Mouse (Mus musculus) CH12.LX (cell line): ENCODE measurements around the gene Hoxd1. TPM values are rescaled to one million over a fixed set of nuclear protein-coding genes. Genes with fewer than 3 reads are reported as not detected.

Experiments used
- DNase-seq: peaks from one replicate; pipeline ENCODE4 v3.0.0-alpha.2; 2013; ENCODE audit errors: extremely low read depth
- H3K27ac ChIP-seq: 2 replicates; pipeline ENCODE4 v1.5.1; 2012; ENCODE audit warnings: low read depth, mild to moderate bottlenecking, control low read depth, moderate library complexity; ENCODE audit not compliant: insufficient read depth
- H3K27me3 ChIP-seq: replicated peaks from 2 replicates; pipeline ENCODE3; 2012; ENCODE audit warnings: inconsistent platforms
- H3K36me3 ChIP-seq, 2 experiments: replicated peaks in 1 of 2; 2 replicates each; pipeline versions ENCODE3 to v1.6.1; 2012; ENCODE audit warnings: inconsistent platforms in 1 of 2, low read length in 1 of 2, mild to moderate bottlenecking in 1 of 2, mixed read lengths in 1 of 2, moderate library complexity in 1 of 2; ENCODE audit not compliant: control insufficient read depth in 1 of 2, insufficient read depth in 1 of 2
- H3K4me1 ChIP-seq, 2 experiments: 2 replicates each; pipeline ENCODE4 v1.6.1; 2012; ENCODE audit warnings: inconsistent platforms in 1 of 2, moderate library complexity in 1 of 2; ENCODE audit not compliant: insufficient read depth in 2 of 2, control insufficient read depth in 1 of 2
- H3K4me2 ChIP-seq: 2 replicates; pipeline ENCODE4 v1.6.1; 2012; ENCODE audit warnings: low read depth, mild to moderate bottlenecking, control low read depth; ENCODE audit not compliant: poor library complexity, insufficient read depth, severe bottlenecking
- H3K4me3 ChIP-seq, 3 experiments: fragments of 150-350 bp in 1 of 3; sonication (generic) in 1 of 3; replicated peaks in 1 of 3; 2 replicates each; pipeline versions ENCODE3 to v1.5.1; 2011 to 2012; ENCODE audit warnings: low read depth in 2 of 3, low read length in 2 of 3, mild to moderate bottlenecking in 2 of 3, moderate library complexity in 2 of 3, control low read depth in 1 of 3, improper control_type of control experiment in 1 of 3, inconsistent platforms in 1 of 3, mixed read lengths in 1 of 3; ENCODE audit not compliant: poor library complexity in 1 of 3
- H3K79me2 ChIP-seq: replicated peaks from 2 replicates; pipeline ENCODE4 v1.6.1; 2012; ENCODE audit warnings: mild to moderate bottlenecking, moderate library complexity; ENCODE audit not compliant: control insufficient read depth, poor library complexity, insufficient read depth, severe bottlenecking; ENCODE audit errors: extremely low read depth
- H3K9ac ChIP-seq: 2 replicates; pipeline ENCODE4 v1.6.1; 2012; ENCODE audit warnings: low read depth, mild to moderate bottlenecking, control low read depth, moderate library complexity; ENCODE audit not compliant: insufficient read depth
- H3K9me3 ChIP-seq: replicated peaks from 2 replicates; pipeline ENCODE3; 2012; ENCODE audit warnings: low read length, inconsistent platforms, mixed read lengths
- BHLHE40 ChIP-seq: IDR thresholded peaks from 2 replicates; pipeline ENCODE4 v1.6.1; 2011; ENCODE audit warnings: mild to moderate bottlenecking, low read depth, low read length, improper control_type of control experiment
- CHD1 ChIP-seq: IDR thresholded peaks from 2 replicates; pipeline ENCODE4 v1.6.1; 2012; ENCODE audit warnings: low read depth, low read length, improper control_type of control experiment, inconsistent platforms
- CTCF ChIP-seq, 2 experiments: IDR thresholded peaks in 1 of 2; conservative IDR thresholded peaks in 1 of 2; 2 replicates each; pipeline ENCODE4 v1.5.1; 2011 to 2012; ENCODE audit warnings: low read depth in 2 of 2, low read length in 2 of 2, improper control_type of control experiment in 1 of 2, inconsistent platforms in 1 of 2, mild to moderate bottlenecking in 1 of 2, moderate library complexity in 1 of 2
- E2F4 ChIP-seq: IDR thresholded peaks from 2 replicates; pipeline ENCODE4 v1.6.1; 2011; ENCODE audit warnings: low read depth, low read length, improper control_type of control experiment; ENCODE audit not compliant: insufficient replicate concordance
- ELF1 ChIP-seq: IDR thresholded peaks from 2 replicates; pipeline ENCODE4 v1.6.1; 2014; ENCODE audit warnings: low read depth, mild to moderate bottlenecking, inconsistent platforms, low read length, improper control_type of control experiment
- ETS1 ChIP-seq: conservative IDR thresholded peaks from 2 replicates; pipeline ENCODE4 v1.6.1; 2012; ENCODE audit warnings: low read depth, mild to moderate bottlenecking, inconsistent platforms, low read length, improper control_type of control experiment, moderate library complexity
- HCFC1 ChIP-seq: IDR thresholded peaks from 2 replicates; pipeline ENCODE4 v1.6.1; 2012; ENCODE audit warnings: low read depth, mild to moderate bottlenecking, inconsistent platforms, low read length, improper control_type of control experiment
- IRF4 ChIP-seq: IDR thresholded peaks from 2 replicates; pipeline ENCODE4 v1.6.1; 2014; ENCODE audit warnings: low read depth, mild to moderate bottlenecking, inconsistent platforms, low read length, improper control_type of control experiment
- JUND ChIP-seq: conservative IDR thresholded peaks from 2 replicates; pipeline ENCODE4 v1.6.1; 2011; ENCODE audit warnings: low read depth, low read length, improper control_type of control experiment
- KAT2A ChIP-seq: IDR thresholded peaks from 2 replicates; pipeline ENCODE4 v1.6.1; 2012; ENCODE audit warnings: low read length, improper control_type of control experiment, inconsistent platforms; ENCODE audit not compliant: insufficient replicate concordance
- MAX ChIP-seq: IDR thresholded peaks from 2 replicates; pipeline ENCODE4 v1.6.1; 2011; ENCODE audit warnings: low read length, improper control_type of control experiment
- MEF2A ChIP-seq: IDR thresholded peaks from 2 replicates; pipeline ENCODE4 v1.6.1; 2014; ENCODE audit warnings: low read depth, mild to moderate bottlenecking, inconsistent platforms, low read length, improper control_type of control experiment, borderline replicate concordance
- MYC ChIP-seq: IDR thresholded peaks from 2 replicates; pipeline ENCODE4 v1.6.1; 2011; ENCODE audit warnings: low read depth, mild to moderate bottlenecking, improper control_type of control experiment, low read length
- NELFE ChIP-seq: IDR thresholded peaks from 2 replicates; pipeline ENCODE4 v1.6.1; 2011; ENCODE audit warnings: low read depth, low read length, improper control_type of control experiment
- NRF1 ChIP-seq: IDR thresholded peaks from 2 replicates; pipeline ENCODE4 v1.6.1; 2014; ENCODE audit warnings: low read depth, mild to moderate bottlenecking, inconsistent platforms, low read length, improper control_type of control experiment, moderate library complexity
- PAX5 ChIP-seq: IDR thresholded peaks from 2 replicates; pipeline ENCODE4 v1.6.1; 2012; ENCODE audit warnings: low read length, inconsistent platforms, mixed read lengths
- POLR2A ChIP-seq: IDR thresholded peaks from 2 replicates; pipeline ENCODE4 v1.6.1; 2011; ENCODE audit warnings: low read depth, mild to moderate bottlenecking, improper control_type of control experiment, low read length
- RAD21 ChIP-seq: IDR thresholded peaks from 2 replicates; pipeline ENCODE4 v1.6.1; 2011; ENCODE audit warnings: low read depth, mild to moderate bottlenecking, low read length, improper control_type of control experiment, moderate library complexity
- RCOR1 ChIP-seq: conservative IDR thresholded peaks from 2 replicates; pipeline ENCODE4 v1.6.1; 2012; ENCODE audit warnings: low read depth, mild to moderate bottlenecking, inconsistent platforms, low read length, improper control_type of control experiment
- SMC3 ChIP-seq: IDR thresholded peaks from 2 replicates; pipeline ENCODE4 v1.6.1; 2011; ENCODE audit warnings: low read depth, low read length, improper control_type of control experiment
- TBP ChIP-seq: conservative IDR thresholded peaks from 2 replicates; pipeline ENCODE4 v1.6.1; 2011; ENCODE audit warnings: low read depth, low read length, improper control_type of control experiment
- TCF12 ChIP-seq: IDR thresholded peaks from 2 replicates; pipeline ENCODE4 v1.6.1; 2014; ENCODE audit warnings: low read depth, mild to moderate bottlenecking, inconsistent platforms, low read length, improper control_type of control experiment
- USF1 ChIP-seq: IDR thresholded peaks from 2 replicates; pipeline ENCODE4 v1.6.1; 2014; ENCODE audit warnings: low read depth, mild to moderate bottlenecking, inconsistent platforms, low read length, improper control_type of control experiment
- USF2 ChIP-seq: conservative IDR thresholded peaks from 2 replicates; pipeline ENCODE4 v1.6.1; 2011; ENCODE audit warnings: low read depth, low read length, improper control_type of control experiment
- ZC3H11A ChIP-seq: IDR thresholded peaks from 2 replicates; pipeline ENCODE4 v1.6.1; 2012; ENCODE audit warnings: low read depth, mild to moderate bottlenecking, inconsistent platforms, low read length, improper control_type of control experiment
- ZNF384 ChIP-seq: IDR thresholded peaks from 2 replicates; pipeline ENCODE4 v1.6.1; 2012; ENCODE audit warnings: low read depth, low read length, improper control_type of control experiment, inconsistent platforms
- dilution Hi-C: fragments of 300-500 bp; cut with MboI; formaldehyde crosslinking; loops from 2 replicates; pipeline ENCODE4 v1.14.3; 2020; ENCODE audit warnings: low sequenced_read_pairs; ENCODE audit not compliant: extremely low pct_unique_long_range_greater_than_20kb, extremely low pct_ligation_motif_present
- in situ Hi-C: fragments of 300-500 bp; cut with MboI; formaldehyde crosslinking; loops from 3 replicates; pipeline ENCODE4 v1.14.3; 2019; ENCODE audit warnings: low sequenced_read_pairs, low pct_ligation_motif_present, low pct_unique_long_range_greater_than_20kb, mixed read lengths
- polyA plus RNA-seq: library from polyadenylated mRNA; unstranded; fragments of >175 nt; gene quantifications from 2 replicates; pipeline ENCODE4 v1.2.1, GENCODE M21; 2012; ENCODE audit warnings: low read depth; ENCODE audit not compliant: insufficient read length
- total RNA-seq, 2 experiments: library from RNA; depleted of rRNA; stranded (reverse); fragments of 300-350 nt in 1 of 2; fragments of >200 nt in 1 of 2; gene quantifications; 2 replicates each; pipeline ENCODE4 v1.2.3; 2012 to 2014

Gene Hoxd1
- total and polyA plus RNA-seq, 3 experiments = not detected

DNA sequence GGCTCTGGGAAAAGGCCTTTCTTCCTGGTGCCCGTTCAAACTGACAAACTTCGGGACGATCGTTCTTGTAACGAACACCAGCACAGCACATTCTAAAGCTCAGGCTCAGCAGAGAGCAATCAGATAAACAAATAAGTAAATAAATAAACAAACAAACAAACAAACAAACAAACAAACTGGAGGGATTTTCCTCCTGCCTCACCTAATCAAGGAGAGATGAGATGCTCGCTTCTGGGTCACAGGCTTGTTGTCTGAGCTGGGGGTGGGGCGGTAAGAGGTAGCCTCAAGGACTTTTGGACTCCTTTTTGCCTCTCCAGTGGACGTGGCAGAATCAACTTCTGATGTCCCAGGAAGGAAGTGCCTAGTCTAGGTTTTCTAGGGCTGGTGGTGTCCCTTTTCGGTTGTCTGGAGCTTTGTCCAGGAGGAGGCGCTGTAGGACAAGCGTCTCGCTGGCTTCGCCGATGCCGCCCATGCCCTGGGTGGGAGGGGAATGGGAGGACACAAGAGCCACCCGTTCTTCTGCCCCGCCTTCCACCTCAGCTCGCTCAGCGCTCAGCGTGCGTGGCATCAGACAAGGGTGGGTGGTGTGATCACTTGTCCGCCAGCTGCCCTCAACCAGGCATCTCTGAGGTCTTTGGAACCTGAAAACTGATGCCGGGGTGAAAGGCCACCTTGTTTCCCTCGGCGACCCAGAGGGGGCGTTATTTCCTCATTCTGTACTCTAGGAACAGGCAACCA lies 47.1 kb upstream of the Hoxd1 start:
- in situ Hi-C loops = loop anchor here (5.0 to 25.0 kb wide), 2 partner anchors 247 to 872 kb away; no protein-coding TSS in a partner anchor
- H3K4me2 ChIP-seq = peak overlapping the region; percentile 67; the same call in 1 of the 2 replicates
- peaks cover 4% of the 10 kb centered on the region for H3K9me3 ChIP-seq
- H3K36me3 ChIP-seq = no peaks in the 10 kb centered on the region
- peak overlapping the region in 2 of 3 experiments; percentile 36 to 47 for H3K4me3 ChIP-seq
- no peaks in the 10 kb centered on the region for H3K27me3 ChIP-seq
- H3K79me2 ChIP-seq = no peaks in the 10 kb centered on the region
- DNase-seq = peak; percentile 95
- 0 out of 2 replicates have a peak, but pooled peaks have one; percentile 39 for TF ChIP-seq MAX
- no peak; the same call in 1 of the 2 replicates for TF ChIP-seq IRF4
- peak; percentile 65 for TF ChIP-seq ZC3H11A
- TF ChIP-seq MYC = peak; percentile 64; the same call in 1 of the 2 replicates
- peak; percentile 39; the same call in 1 of the 2 replicates for TF ChIP-seq MEF2A
- TF ChIP-seq CTCF (conservative IDR thresholded peaks at IDR 0.05 in 1 of 2, IDR thresholded peaks at IDR 0.05 in 1 of 2; ENCODE audit: low read depth in 2 of 2, low read length in 2 of 2) = peak; percentile 49 to 83
- no peak for TF ChIP-seq NRF1
- peak; percentile 92 for TF ChIP-seq SMC3
- TF ChIP-seq PAX5 = no peak
- TF ChIP-seq TCF12 = peak; percentile 52; the same call in 1 of the 2 replicates
- TF ChIP-seq RAD21 = peak; percentile 80
- TF ChIP-seq ELF1 = 0 out of 2 replicates have a peak, but pooled peaks have one; percentile 26
- peak; percentile 42; the same call in 1 of the 2 replicates for TF ChIP-seq POLR2A
- TF ChIP-seq NELFE = 0 out of 2 replicates have a peak, but pooled peaks have one; percentile 28
- peak; percentile 46; the same call in 1 of the 2 replicates for TF ChIP-seq BHLHE40
- TF ChIP-seq JUND = no peak
- dilution Hi-C loops = no loop called here
- no peak overlapping the region for H3K9ac ChIP-seq
- H3K27ac ChIP-seq = 0 out of 2 replicates have a peak overlapping the region, but pooled peaks have one; percentile 16
- peaks cover 8 to 21% of the 10 kb centered on the region in 2 experiments for H3K4me1 ChIP-seq

DNA sequence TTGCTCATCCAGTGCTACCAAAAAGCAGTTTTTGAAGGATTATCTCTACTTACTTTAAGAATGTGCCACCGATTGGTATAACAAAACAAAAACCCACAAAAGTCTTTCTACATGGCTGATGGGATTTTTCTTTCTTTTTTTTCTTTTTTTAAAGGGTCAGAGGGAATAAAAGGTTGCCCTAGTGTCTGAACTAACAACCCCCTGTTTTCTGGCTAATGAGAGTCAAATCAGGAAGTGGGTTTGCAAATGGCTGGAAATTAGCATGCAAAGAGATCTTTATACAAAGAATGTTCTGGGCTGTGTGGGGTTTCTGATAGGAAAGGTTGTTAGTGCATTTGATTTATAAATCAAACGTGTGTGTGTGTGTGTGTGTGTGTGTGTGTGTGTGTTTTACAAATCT lies 42.4 kb upstream of the Hoxd1 start:
- H3K79me2 ChIP-seq = peaks cover 23% of the 10 kb centered on the region
- in situ Hi-C loops = loop anchor here (10.0 to 25.0 kb wide), 2 partner anchors 334 to 867 kb away; no protein-coding TSS in a partner anchor
- H3K36me3 ChIP-seq = no peaks in the 10 kb centered on the region
- H3K4me2 ChIP-seq = peak overlapping the region; percentile 78
- no peaks in the 10 kb centered on the region for H3K27me3 ChIP-seq
- no peak; the same call in 1 of the 2 replicates for TF ChIP-seq POLR2A
- no peak for TF ChIP-seq CHD1
- no peak for TF ChIP-seq NELFE
- no peak for TF ChIP-seq ETS1
- no peak for TF ChIP-seq MEF2A
- peak; percentile 74 for TF ChIP-seq ELF1
- TF ChIP-seq USF1 = no peak
- TF ChIP-seq KAT2A = no peak
- TF ChIP-seq ZNF384 = peak; percentile 62
- no peak for TF ChIP-seq E2F4
- TF ChIP-seq TBP = no peak
- no peak for TF ChIP-seq RCOR1
- no peak for TF ChIP-seq HCFC1
- TF ChIP-seq CTCF (conservative IDR thresholded peaks at IDR 0.05 in 1 of 2, IDR thresholded peaks at IDR 0.05 in 1 of 2; ENCODE audit: low read depth in 2 of 2, low read length in 2 of 2) = no peak
- TF ChIP-seq USF2 = no peak
- no peak for TF ChIP-seq PAX5
- TF ChIP-seq, all 38 proteins: peak for 2
- Histone ChIP-seq H3K9ac (no peak overlapping the region), H3K27ac (no peak overlapping the region), H3K9me3 (no peaks in the 10 kb centered on the region), H3K4me3 (no peak overlapping the region), H3K4me1 (peaks cover 15 to 44% of the 10 kb centered on the region in 2 experiments)
- dilution Hi-C loops = no loop called here
- no peak for DNase-seq
